Mouse (Mus musculus) granulocyte monocyte progenitor cell, adult 5-6 weeks (primary cell): ENCODE results near the gene Dmrta2. TPM values are rescaled to one million over a fixed set of nuclear protein-coding genes. Genes with fewer than 3 reads are reported as not detected.
A peak's percentile ranks its signal among the peaks of the same experiment; 100 is the strongest.

ENCODE experiments used
- ATAC-seq: replicated peaks from 2 replicates; pipeline ENCODE4 v1.8.0; 2016; ENCODE audit warnings: mild to moderate bottlenecking, moderate TSS enrichment, inconsistent platforms; ENCODE audit not compliant: poor library complexity, severe bottlenecking
- total RNA-seq, 2 experiments: library from RNA; stranded (forward) in 1 of 2; stranded (reverse) in 1 of 2; fragments of 200-712, 200-1000 nt in 1 of 2; fragments of >200 nt in 1 of 2; fragmentation: Nextera tagmentation in 1 of 2; gene quantifications; 2 replicates each; pipeline ENCODE4 v1.2.3; 2014 to 2017

Gene Dmrta2
- total RNA-seq, 2 experiments from 2014 or later = not detected

DNA sequence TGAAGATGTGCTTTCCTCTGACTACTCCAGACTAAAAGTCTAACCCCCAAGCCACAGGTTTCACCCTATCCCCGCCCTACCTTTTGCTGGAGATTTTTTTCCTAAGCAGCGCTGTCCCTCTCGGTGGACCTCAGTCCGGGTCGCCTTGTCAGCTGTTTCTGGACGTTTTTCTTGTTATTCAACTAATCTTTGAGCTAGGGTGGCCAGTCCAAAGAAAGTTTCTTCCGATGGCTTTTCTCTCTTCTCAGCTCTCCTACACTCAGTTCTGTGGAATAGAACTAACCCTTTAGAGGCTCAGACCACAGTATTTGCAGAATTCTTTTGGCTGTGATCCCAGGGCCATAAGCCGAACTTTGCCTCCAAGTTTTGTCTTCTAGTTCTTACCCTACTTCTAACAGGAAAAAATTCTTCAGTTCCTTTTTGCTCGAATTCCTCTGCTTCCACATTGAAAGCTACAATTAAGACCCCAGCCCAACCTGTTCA is 1.0 kb downstream of the Dmrta2 start:
- ATAC-seq = no peak

DNA sequence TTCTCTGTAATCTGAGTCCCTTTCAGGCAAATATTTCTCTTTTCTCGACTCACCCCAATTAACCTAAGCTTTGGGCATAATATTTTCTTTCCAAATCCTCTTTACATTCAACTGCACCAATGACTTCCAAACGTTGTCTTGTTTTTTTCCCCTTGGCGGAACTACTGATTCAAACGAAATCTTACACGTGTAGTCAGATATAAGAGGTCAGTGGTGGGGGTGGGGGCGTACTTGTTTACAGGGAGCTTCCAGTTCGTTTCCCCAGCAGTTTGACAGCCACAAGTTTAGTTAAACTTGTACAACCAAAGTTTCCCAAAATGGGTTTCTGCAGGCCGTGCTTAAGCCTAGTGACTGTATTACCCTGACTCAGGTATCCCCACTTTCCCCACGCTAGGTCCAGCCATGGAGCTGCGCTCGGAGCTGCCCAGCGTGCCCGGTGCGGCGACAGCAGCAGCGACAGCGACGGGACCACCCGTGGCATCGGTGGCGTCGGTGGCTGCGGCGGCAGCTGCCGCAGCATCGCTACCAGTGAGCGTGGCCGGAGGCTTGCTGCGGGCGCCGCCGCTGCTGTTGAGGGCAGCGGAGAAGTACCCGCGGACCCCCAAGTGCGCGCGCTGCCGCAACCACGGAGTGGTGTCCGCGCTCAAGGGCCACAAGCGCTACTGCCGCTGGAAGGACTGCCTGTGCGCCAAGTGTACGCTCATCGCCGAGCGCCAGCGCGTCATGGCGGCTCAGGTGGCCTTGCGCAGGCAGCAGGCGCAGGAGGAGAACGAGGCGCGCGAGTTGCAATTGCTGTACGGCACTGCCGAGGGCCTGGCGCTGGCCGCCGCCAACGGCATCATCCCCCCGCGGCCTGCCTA is 1.8 kb downstream of the Dmrta2 start:
- ATAC-seq = peak; percentile 10; the same call in 1 of the 2 replicates

- ATAC-seq = no peak
These were observed 2.6 kb downstream of the Dmrta2 start for GRCm38 (mm10) chr4:109980321-109981082.

DNA sequence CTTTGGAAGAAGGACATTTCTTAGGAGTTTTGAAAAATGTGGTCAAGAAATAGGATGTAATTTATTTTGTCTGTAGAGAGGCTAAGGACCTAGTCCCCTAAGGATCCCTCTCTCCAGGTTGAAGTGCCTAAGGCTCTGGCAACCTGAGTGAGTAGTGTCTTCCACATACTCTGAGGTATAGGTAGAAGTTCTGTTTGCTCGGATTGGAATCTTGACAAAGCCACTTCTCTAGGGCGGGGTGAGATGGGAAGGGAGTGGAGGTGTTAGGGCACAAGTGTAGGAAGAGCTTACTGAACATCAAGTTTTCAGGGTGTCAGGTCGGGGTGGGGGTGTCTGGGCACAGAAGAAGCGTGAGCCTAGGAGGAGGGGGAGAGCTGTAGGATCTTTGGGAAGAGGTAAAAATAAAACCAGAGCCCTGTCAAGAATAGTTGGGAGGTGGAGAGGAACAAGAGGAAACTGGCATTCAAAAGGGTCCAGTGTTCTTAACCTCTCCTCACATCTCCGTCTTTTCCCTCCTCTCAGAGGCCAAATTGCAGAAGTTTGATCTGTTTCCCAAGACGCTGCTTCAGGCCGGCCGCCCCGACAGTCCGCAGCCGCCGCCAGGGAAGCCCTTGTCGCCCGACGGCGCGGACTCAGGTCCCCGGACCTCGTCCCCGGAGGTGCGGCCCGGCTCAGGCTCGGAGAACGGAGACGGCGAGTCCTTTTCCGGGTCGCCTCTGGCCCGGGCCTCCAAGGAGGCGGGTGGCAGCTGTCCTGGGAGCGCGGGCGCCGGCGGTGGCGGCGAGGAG is 3.4 kb downstream of the Dmrta2 start:
- no peak for ATAC-seq

DNA sequence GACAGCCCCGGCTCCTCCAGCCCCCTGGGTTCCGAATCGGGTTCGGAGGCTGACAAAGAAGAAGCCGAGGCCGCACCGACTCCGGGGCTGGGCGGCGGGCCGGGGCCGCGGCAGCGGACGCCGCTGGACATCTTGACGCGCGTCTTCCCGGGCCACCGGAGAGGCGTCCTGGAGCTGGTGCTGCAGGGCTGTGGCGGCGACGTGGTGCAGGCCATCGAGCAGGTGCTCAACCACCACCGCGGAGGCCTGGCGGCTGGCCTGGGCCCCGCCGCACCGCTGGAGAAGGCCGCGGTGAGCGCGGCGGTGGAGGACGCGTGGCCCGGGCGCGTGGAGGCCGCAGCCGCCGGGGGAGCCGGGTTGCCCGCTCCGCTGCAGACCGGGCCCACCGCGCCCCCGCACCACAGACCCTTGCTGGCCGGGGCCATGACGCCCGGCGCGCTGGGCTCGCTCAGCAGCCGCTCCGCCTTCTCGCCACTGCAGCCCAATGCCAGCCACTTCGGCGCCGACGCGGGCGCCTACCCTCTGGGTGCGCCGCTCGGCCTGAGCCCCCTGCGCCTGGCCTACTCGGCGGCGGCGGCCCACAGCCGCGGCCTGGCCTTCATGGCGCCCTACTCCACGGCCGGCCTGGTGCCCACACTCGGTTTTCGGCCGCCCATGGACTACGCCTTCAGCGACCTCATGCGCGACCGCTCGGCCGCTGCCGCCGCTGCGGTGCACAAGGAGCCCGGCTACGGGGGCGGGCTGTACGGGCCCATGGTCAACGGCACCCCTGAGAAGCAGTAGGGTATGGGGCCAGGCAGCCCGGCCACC is 4.2 kb downstream of the Dmrta2 start:
- no peak for ATAC-seq

DNA sequence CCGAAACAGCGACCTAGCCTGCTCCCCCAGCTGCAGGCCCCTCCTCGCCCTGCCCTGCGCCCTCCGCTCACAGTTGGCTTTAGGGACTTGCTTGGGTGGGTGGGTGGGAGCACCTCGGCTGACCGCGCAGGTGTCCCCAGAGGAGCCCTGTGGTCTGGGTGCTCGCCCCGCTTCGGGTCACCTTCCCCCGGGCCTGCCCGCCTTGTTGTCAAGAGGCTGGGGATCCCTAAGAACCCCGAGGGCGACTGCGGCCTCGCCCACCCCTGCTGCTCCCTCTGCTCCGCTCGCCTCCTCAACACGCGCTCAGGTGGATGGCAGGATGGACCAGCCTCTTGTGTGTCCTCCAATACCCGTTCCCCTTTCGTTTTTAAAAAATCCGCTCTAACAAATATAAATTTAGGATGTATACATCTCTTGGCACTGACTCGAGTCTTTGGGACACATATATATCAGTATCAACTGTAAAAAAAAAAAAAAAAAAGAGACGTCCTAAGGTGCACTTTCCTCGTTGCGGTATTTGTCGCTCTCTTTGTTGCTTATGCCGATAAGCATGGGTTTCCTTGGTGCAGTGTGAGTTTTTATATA is 4.9 kb downstream of the Dmrta2 start:
- ATAC-seq = no peak

- peak; percentile 31 for ATAC-seq
These were observed 5.6 kb downstream of the Dmrta2 start for GRCm38 (mm10) chr4:109983281-109984001.

- no peak for ATAC-seq
These were observed 6.2 kb downstream of the Dmrta2 start for GRCm38 (mm10) chr4:109984011-109984411.

- no peak for ATAC-seq
These were observed 6.9 kb downstream of the Dmrta2 start for GRCm38 (mm10) chr4:109984496-109985423.

DNA sequence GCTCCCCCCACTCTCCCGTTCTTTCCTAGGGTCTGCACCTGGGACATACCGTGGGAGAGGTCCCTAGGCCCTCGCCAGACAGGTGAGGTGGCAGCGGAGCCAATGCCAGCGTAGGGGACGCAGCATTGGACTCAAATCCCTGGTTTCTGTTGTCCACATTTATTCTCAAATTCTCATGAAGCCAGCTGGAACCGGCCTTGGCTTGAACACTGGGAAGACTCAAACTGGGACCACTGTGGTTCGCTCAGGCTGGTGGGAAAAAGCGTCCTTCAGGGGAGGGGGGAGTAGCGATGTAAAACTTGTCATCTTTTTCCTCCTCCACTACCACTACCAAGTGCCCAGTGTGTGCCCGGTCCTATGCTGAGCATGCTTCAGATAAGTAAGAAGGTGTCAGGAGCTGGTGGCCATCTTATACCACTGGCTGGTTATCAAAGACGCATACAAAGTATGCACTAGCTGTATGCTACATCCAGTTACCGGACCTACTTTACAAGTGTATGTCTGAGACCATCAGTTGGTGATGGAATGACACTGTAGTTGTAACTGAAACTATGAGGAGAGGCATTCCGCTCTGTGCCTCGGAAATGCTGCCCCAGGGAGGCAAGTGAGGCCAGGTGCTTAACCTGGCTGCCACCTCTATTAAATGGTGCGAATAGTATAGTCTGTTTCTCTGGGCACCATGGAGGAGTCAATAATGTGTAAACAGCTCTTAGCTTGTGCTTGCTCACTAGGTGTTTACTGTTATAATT is 7.7 kb downstream of the Dmrta2 start:
- no peak for ATAC-seq

DNA sequence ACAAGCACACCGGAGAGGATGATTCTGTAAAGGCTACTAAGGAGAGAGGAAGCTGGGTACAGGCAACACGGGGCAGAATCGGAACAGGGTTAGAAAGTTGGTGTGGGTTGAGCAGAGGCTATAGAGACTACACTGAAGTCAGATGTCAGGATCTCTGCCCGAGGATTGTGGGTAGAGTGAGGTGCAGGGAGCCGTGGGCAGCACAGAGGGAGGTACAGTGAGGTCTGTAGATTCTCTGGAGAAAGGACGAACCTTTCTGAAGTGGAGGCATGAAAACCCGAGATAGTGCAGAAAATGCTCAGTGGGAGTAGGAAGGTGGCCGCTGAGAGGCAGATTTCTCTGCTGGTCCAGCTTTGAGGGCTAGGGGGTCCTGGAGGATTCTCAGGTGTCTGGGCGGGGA is 8.4 kb downstream of the Dmrta2 start:
- ATAC-seq = no peak

- no peak for ATAC-seq
These were observed 9.0 kb downstream of the Dmrta2 start for GRCm38 (mm10) chr4:109986748-109987355.

DNA sequence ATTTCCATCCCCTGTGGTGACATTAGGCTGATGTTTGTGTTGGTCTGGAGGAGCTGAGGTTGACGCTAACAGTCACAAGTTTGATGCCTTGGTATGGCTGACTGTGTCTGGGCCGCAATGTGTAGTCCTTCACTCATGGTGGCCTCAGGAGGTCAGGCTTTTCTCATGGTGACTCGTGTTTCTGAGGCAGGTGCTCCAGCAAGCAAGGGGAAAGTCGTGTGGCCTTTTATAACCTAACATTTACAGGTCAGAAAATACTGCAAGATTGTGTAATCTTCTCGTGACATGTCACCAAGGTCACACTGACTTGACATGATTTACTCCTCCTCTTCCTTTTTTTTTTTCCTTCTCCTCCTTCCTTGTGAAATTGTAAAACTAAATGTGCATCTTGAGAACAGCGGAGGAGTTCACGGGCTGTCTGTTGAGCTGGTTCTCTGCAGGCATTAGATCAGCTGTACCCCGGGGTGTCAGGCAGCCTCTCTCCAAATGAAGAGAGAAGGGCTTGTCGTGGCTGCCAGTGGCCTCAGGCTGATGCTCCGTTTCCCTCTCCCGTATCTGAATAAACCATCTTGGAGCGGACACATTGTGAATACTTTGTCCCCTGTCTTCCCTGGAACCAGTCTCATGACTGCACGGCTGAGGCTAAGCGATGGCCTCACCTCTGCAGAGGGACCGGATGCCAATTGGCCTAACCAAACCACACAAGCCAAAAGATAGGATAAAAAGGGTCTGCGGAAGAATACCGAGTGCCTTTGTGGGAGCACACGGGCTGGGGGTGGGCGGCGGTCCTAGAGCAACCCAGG is 9.9 kb downstream of the Dmrta2 start:
- ATAC-seq = peak; percentile 49

DNA sequence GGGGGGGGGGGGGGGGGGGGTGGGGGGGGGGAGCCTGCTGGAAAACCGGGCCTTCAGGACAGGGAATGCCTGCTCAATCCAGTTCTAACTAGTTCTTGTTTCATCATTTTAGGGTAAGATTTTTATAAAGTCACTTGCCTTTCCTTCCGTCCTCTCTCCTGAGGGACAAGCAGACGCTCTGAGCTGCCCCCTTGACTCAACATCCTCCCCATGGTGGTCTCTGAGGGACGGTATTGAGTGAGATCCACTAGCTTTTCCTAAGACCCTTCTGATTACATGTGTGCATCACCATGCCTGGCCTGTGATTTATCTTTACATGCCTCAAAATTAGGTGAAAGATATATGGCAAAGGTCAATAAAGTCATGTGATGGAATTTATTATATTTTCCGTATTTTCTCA is 10.6 kb downstream of the Dmrta2 start:
- ATAC-seq = no peak

GRCm38 (mm10) chr4:109989213-109989612 is 11.4 kb downstream of the Dmrta2 start:
- no peak for ATAC-seq

DNA sequence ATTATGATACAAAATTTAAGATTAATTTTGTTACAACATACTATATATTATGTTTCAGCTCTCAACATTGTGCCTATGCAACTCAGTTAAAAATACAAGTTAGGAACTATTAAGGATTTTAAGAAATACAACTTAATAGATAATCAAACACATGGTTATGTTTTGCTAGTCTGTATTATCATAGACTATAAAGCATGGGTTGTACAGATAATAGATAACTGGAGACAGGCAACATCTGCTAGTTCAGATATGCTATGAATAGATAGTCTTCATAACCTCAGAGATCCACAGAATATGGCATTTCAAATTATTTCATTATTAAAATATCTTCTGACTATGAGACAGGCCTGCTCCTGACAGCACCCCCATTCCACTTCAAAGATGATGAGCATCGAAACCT is 28.2 kb downstream of the Dmrta2 start:
- ATAC-seq = no peak
